Mouse (Mus musculus) liver, postnatal 0 days (tissue): Measurements from ENCODE around the gene Gipc3.
A peak's percentile ranks its signal among the peaks of the same experiment; 100 is the strongest.

Experiments
- CTCF ChIP-seq: sonication (generic); IDR thresholded peaks from 2 replicates; pipeline ENCODE4 v1.5.1; 2016; ENCODE audit warnings: antibody characterized with exemption, low read depth
- EP300 ChIP-seq: IDR thresholded peaks from 2 replicates; pipeline ENCODE4 v1.6.1; 2016; ENCODE audit warnings: antibody characterized with exemption, low read depth, mild to moderate bottlenecking

GRCm38 (mm10) chr10:81287513-81288157, 55.4 kb downstream of the Gipc3 start:
- peak; percentile 97 for TF ChIP-seq CTCF
- no peak for TF ChIP-seq EP300
